Mouse (Mus musculus) kidney, embryonic 14.5 days (tissue): ENCODE measurements around the gene Atp8b3. TPM values are rescaled to one million over a fixed set of nuclear protein-coding genes. Genes with fewer than 3 reads are reported as not detected.
A peak's percentile ranks its signal among the peaks of the same experiment; 100 is the strongest.

Source experiments
- ATAC-seq: fragments of 200-750 bp; cut with Nextera tagmentation; 2 replicates; pipeline ENCODE4 v1.8.0; 2017; ENCODE audit warnings: moderate number of reproducible peaks, mild to moderate bottlenecking, moderate TSS enrichment, moderate library complexity; ENCODE audit not compliant: low FRiP score, low TSS enrichment
- H3K27ac ChIP-seq: fragments of 300-500 bp; sonication (generic); 2 replicates; pipeline ENCODE4 v1.5.1; 2014; ENCODE audit warnings: low read depth, mild to moderate bottlenecking, low read length, moderate library complexity, mixed read lengths
- H3K27me3 ChIP-seq: fragments of 300-500 bp; sonication (generic); 2 replicates; pipeline ENCODE4 v1.6.1; 2014; ENCODE audit warnings: mild to moderate bottlenecking, low read length; ENCODE audit not compliant: control insufficient read depth, insufficient read depth
- H3K36me3 ChIP-seq: fragments of 300-500 bp; sonication (generic); 2 replicates; pipeline ENCODE4 v1.6.1; 2014; ENCODE audit warnings: low read length, mixed read lengths; ENCODE audit not compliant: control insufficient read depth, insufficient read depth
- H3K4me1 ChIP-seq: fragments of 300-500 bp; sonication (generic); 2 replicates; pipeline ENCODE4 v1.6.1; 2014; ENCODE audit warnings: low read length, mixed read lengths; ENCODE audit not compliant: control insufficient read depth, insufficient read depth
- H3K4me2 ChIP-seq: fragments of 300-500 bp; sonication (generic); replicated peaks from 2 replicates; pipeline ENCODE4 v1.6.1; 2014; ENCODE audit warnings: low read depth, mild to moderate bottlenecking, low read length
- H3K4me3 ChIP-seq: fragments of 300-500 bp; sonication (generic); 2 replicates; pipeline ENCODE4 v1.5.1; 2014; ENCODE audit warnings: mild to moderate bottlenecking, low read length
- H3K9ac ChIP-seq: fragments of 300-500 bp; sonication (generic); 2 replicates; pipeline ENCODE4 v1.6.1; 2014; ENCODE audit warnings: low read depth, mild to moderate bottlenecking, low read length, moderate library complexity
- H3K9me3 ChIP-seq: fragments of 300-500 bp; sonication (generic); 2 replicates; pipeline ENCODE4 v1.6.1; 2016; ENCODE audit warnings: low read length; ENCODE audit not compliant: control insufficient read depth
- WGBS: fragments of 180-500 bp; shearing (Covaris S2); extraction: QIAGEN DNeasy Blood & Tissue Kit; methylation state at CpG from one replicate; pipeline ENCODE4 v1.1.7; 2014; 5-methylcytosine and 5-hydroxymethylcytosine counted together
- polyA plus RNA-seq: library from polyadenylated mRNA; unstranded; fragments of >200 nt; fragmentation: Nextera tagmentation; extraction: Ambion mirVana; gene quantifications from 2 replicates; pipeline ENCODE4 v1.2.1, GENCODE M21; 2014

Gene Atp8b3
- polyA plus RNA-seq, 1 experiment from 2014 or later: 0.22 TPM

- peak overlapping the region; percentile 89 for H3K9ac ChIP-seq
- H3K27me3 ChIP-seq: no peaks in the 10 kb centered on the region
- H3K4me3 ChIP-seq: peak overlapping the region; percentile 87
- H3K4me1 ChIP-seq: peaks cover 33% of the 10 kb centered on the region
- H3K4me2 ChIP-seq: peak overlapping the region; percentile 72
- under 1% methylated on average over 29 of the region's 29 CpGs for WGBS
- no peaks in the 10 kb centered on the region for H3K9me3 ChIP-seq
- H3K27ac ChIP-seq: peak overlapping the region; percentile 96
- peak; percentile 36 for ATAC-seq
- peaks cover 8% of the 10 kb centered on the region; the same call in 1 of the 2 replicates for H3K36me3 ChIP-seq
Observed at GRCm38 (mm10) chr10:80578131-80578750, 39.3 kb upstream of the Atp8b3 start.

DNA sequence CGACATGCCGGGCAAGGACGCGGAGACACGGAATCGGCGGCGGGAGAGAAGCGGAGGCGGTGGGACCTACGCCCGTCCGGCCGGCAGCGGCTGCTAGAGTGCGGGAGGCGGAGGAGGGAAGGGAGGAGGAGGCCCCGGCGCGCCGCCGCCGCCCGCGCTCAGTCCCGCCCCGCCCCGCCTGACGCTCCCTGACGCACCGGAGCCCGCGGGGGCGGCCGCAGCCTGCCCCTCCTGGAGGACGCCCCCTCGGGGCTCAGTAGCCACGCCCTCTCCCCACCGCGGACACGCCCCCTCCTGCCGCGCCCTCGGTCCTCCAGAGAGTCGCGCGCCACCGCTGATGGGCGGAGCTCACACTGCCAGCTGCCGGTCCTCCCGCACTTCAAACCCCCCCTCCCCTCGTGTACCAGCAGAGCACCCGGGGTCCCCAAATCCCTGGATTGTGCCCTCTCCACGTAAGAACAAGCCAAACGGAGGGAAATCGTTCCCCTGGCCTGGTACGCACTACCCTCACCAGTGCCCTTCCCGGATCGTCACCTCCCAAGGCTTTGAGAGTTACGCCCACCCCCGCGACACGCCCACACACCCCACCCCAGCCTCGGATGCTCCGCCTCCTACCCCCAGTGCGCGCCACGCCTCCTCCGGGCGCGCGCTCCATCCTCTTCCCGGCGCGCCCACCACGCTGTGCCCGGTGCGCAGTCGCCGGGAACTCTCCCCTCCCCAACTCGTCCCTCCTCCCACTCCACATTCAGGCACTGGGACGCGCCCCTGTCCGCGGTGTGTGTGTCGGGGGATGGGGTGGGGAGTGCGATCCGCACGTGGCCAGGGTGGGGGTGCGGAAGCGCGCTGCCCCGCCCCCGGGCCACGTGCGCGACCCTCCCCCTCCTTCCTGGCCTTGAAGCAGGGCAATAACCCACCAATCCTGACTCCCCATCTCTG lies 38.5 kb upstream of the Atp8b3 start, which contains the start of gene Klf16:
TSS of gene Klf16 (minus strand) at position 127 of the 936 bp plus-strand sequence.
- Histone ChIP-seq H3K4me3 (peak within 1 kb of the TSS; percentile 87), H3K4me1 (peaks cover 34% of the 10 kb centered on the region), H3K27ac (peak within 1 kb of the TSS; percentile 96), H3K36me3 (0 out of 2 replicates have a peak, but pooled peaks cover 4% of the 10 kb centered on the region), H3K27me3 (no peaks in the 10 kb centered on the region), H3K9me3 (no peaks in the 10 kb centered on the region), H3K4me2 (peak within 1 kb of the TSS; percentile 72), H3K9ac (peak within 1 kb of the TSS; percentile 89)
- peak; percentile 80 for ATAC-seq
- WGBS: under 1% methylated on average over 76 of the region's 97 CpGs

DNA sequence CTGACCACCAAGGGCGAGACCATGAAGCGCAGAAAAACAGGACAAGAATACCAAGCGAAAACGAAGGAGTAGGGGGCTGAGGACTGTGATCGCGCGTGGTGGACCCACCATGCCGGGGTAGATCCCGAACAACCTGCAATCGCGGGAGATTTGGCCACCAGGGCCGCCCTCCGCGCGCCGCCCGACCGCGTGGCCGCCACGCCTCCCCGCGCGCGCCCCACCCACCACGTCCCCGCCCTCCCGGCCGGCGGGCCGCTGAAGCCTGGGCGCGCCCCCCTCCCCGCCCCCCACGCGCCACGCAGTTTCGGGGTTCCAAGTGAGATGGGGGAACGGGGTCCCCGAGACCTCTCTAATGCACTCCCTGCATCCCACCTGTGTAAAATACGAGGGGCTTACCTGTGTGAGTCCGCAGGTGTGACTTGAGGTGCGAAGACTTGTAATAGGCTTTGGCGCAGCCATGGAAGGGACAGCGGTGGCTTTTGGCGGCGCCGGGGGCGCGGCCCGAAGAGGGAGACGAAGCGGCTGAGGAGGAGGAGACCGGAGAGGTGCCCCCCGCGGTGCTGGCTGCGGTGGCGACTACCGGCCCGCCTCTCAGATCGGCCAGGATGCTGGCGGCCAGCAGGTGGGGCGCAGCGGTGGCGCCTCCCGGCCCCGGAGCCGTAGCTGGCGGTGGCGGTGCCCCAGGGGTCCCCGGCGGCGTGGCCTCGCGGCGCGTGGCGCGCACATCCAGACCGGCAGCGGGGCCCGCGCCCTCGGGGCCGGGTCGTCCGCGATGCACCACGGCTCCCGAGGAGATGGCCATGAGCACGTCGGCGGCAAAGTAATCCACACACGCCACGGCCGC lies 37.6 kb upstream of the Atp8b3 start:
- Histone ChIP-seq H3K9ac (peak overlapping the region; percentile 89), H3K36me3 (no peaks in the 10 kb centered on the region), H3K4me1 (peaks cover 43% of the 10 kb centered on the region), H3K27ac (peak overlapping the region; percentile 96), H3K4me3 (peak overlapping the region; percentile 87), H3K27me3 (no peaks in the 10 kb centered on the region), H3K9me3 (no peaks in the 10 kb centered on the region), H3K4me2 (peak overlapping the region; percentile 72)
- ATAC-seq: peak; percentile 1; the same call in 1 of the 2 replicates
- under 1% methylated on average over 88 of the region's 96 CpGs for WGBS

DNA sequence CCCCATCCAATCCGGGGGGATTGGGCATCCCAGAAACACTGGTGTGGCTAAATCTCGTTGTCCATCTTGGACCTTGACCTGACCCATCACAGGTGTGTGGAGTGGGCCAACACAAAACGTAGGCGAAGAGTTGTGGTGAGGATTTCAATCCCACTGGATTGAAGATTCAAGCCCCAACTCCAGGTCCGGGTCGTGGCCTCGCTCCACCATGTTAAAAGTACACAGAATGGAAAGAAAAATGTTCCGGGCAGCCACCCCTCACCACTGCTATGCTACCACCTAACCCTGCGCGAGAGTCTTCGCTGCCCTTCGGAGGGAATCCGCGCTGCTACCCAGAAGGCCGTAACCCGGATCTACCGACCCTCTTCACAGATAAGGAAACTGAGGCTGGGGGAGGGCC lies 37.0 kb upstream of the Atp8b3 start:
- Histone ChIP-seq H3K9me3 (no peaks in the 10 kb centered on the region), H3K36me3 (no peaks in the 10 kb centered on the region), H3K9ac (peak overlapping the region; percentile 89), H3K4me1 (peaks cover 50% of the 10 kb centered on the region), H3K4me3 (peak overlapping the region; percentile 87), H3K27me3 (no peaks in the 10 kb centered on the region), H3K4me2 (peak overlapping the region; percentile 72), H3K27ac (no peak overlapping the region)
- 11% methylated on average over 17 of the region's 17 CpGs for WGBS
- ATAC-seq: no peak

DNA sequence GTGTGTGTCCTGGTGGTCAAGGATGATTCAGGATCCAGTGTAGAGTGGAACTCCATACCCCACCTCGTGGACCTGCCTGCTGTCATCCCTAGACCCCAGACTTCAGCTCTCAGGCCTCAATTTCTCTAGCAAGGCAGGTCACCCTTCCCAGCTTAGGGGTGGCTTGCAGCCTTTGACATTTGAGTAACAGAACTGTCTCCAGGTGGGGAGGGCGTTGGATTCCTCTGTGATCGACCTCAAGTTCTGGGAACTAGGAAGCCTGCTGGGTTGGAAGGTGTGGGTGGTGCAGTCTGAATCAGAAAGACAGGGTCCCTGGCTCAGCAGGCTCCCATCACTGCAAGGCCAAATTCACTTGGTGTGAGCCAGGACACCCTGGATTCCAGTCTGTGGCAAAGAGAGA lies 36.0 kb upstream of the Atp8b3 start:
- Histone ChIP-seq H3K9ac (no peak overlapping the region), H3K4me1 (peaks cover 59% of the 10 kb centered on the region), H3K4me3 (peak overlapping the region; percentile 87; the same call in 1 of the 2 replicates), H3K36me3 (no peaks in the 10 kb centered on the region), H3K9me3 (no peaks in the 10 kb centered on the region), H3K27ac (no peak overlapping the region), H3K27me3 (no peaks in the 10 kb centered on the region), H3K4me2 (no peak overlapping the region)
- 70% methylated on average over 3 of the region's 3 CpGs for WGBS
- no peak for ATAC-seq

DNA sequence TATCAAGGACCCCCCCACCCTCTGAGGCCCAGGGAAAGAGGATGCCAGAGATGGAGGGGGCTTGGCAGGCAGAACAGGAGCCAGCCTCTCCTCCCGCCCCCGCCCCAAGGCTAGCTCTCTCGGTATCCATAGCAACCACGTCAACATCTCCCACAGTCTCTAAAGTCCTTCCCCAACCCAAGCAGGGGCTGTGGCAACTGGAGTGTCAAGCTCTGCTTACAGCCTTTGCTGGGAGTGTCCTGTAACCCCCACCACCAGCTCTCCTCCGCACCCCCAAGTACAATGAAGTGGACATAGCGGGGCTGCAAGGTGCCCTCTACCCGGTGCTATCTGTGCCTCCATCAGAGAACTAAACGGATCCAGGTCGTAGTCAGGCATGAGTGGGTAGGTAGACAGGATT lies 35.0 kb upstream of the Atp8b3 start:
- H3K36me3 ChIP-seq: no peaks in the 10 kb centered on the region; the same call in 1 of the 2 replicates
- H3K9me3 ChIP-seq: no peaks in the 10 kb centered on the region
- H3K4me2 ChIP-seq: no peak overlapping the region
- no peak overlapping the region for H3K4me3 ChIP-seq
- no peak for ATAC-seq
- peak overlapping the region; percentile 32; the same call in 1 of the 2 replicates for H3K9ac ChIP-seq
- 52% methylated on average over 9 of the region's 9 CpGs for WGBS
- H3K27me3 ChIP-seq: no peaks in the 10 kb centered on the region
- H3K4me1 ChIP-seq: peaks cover 61% of the 10 kb centered on the region
- no peak overlapping the region for H3K27ac ChIP-seq

- H3K4me2 ChIP-seq: no peak overlapping the region
- H3K9me3 ChIP-seq: no peaks in the 10 kb centered on the region
- H3K27ac ChIP-seq: no peak overlapping the region
- peaks cover 12% of the 10 kb centered on the region; the same call in 1 of the 2 replicates for H3K36me3 ChIP-seq
- peaks cover 52% of the 10 kb centered on the region for H3K4me1 ChIP-seq
- H3K4me3 ChIP-seq: no peak overlapping the region
- no peak overlapping the region for H3K9ac ChIP-seq
- H3K27me3 ChIP-seq: no peaks in the 10 kb centered on the region
- 74% methylated on average over 2 of the region's 2 CpGs for WGBS
- ATAC-seq: no peak
Observed at GRCm38 (mm10) chr10:80572477-80572876, 33.6 kb upstream of the Atp8b3 start.
